13 mouse cellular contexts compared by ENCODE assay signal in the genomic region with DNA sequence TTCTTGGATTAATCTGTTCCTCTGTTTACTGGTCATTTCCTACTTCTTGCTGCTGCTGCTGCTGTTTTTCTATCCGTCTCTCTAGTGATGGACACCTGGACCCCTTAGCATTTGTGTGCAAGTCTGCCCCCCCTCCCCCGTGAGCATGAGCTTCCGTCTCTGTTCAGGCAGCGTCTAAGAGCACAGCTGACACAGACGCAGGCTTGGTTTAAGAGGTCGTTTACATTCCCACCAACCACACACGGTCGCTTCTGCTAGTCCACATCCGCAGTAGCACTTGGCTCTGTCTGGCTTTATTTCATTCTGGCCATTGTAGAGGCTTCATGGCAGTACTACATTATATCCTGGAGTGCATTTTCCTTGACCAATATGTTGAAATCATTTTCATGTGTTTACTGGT.
A peak's percentile ranks its signal among the peaks of the same experiment; 100 is the strongest.
DNase-seq lines count a peak whose midpoint lies in the region; ATAC-seq and TF ChIP-seq lines count a peak whose summit lies in the region.
"Had no signal": no experiment of that assay in that cellular context is flagged by ENCODE, and none has a peak within 500 bp of the region (broad histone marks: within the 10 kb centered on the region; RNA-seq: fewer than 3 reads in every experiment).

No protein-coding gene starts in this region.

- H3K4me1 ChIP-seq in kidney, embryonic 15.5 days, result peaks cover 5% of the 10 kb centered on the region
- no peaks in the 10 kb centered on the region for H3K4me1 ChIP-seq in stomach, embryonic 14.5 days (ENCODE audit: control insufficient read depth, insufficient read depth, low read length)
- no peaks in the 10 kb centered on the region for H3K4me1 ChIP-seq in stomach, postnatal 0 days (replicated peaks; ENCODE audit: control insufficient read depth, insufficient read depth)
- H3K4me1 ChIP-seq in limb, embryonic 13.5 days, result peaks cover 24% of the 10 kb centered on the region

- TF ChIP-seq EP300 in stomach, postnatal 0 days (optimal IDR thresholded peaks at IDR 0.05), result no peak

- peak overlapping the region; percentile 9; the same call in 1 of the 2 replicates for H3K4me2 ChIP-seq in kidney, embryonic 15.5 days
- no peak overlapping the region for H3K4me2 ChIP-seq in stomach, embryonic 14.5 days (replicated peaks; ENCODE audit: low read depth, low read length)
- H3K4me2 ChIP-seq in stomach, postnatal 0 days (replicated peaks; ENCODE audit: low read depth), result no peak overlapping the region
- 0 out of 2 replicates have a peak overlapping the region, but pooled peaks have one; percentile 1 for H3K4me2 ChIP-seq in limb, embryonic 13.5 days (replicated peaks)
- H3K4me2 ChIP-seq: limb, embryonic 12.5 days had no signal

- H3K27ac ChIP-seq in kidney, embryonic 15.5 days, result no peak overlapping the region
- peak overlapping the region; percentile 1; the same call in 1 of the 2 replicates for H3K27ac ChIP-seq in stomach, embryonic 14.5 days (ENCODE audit: low read length)
- no peak overlapping the region for H3K27ac ChIP-seq in stomach, postnatal 0 days (replicated peaks)
- H3K27ac ChIP-seq in limb, embryonic 13.5 days, result no peak overlapping the region
- H3K27ac ChIP-seq: gastrocnemius, adult 2 months; limb, embryonic 12.5 days; macrophage had no signal

- TF ChIP-seq CTCF in stomach, postnatal 0 days (IDR thresholded peaks at IDR 0.05; ENCODE audit: low read depth), result no peak

- WGBS in kidney, embryonic 15.5 days, result 14% methylated on average over 9 of the region's 9 CpGs
- 14% methylated on average over 9 of the region's 9 CpGs for WGBS in stomach, embryonic 14.5 days
- 16% methylated on average over 9 of the region's 9 CpGs for WGBS in stomach, postnatal 0 days
- 10% methylated on average over 9 of the region's 9 CpGs for WGBS in limb, embryonic 13.5 days

- no peak for DNase-seq in kidney, postnatal 36 days
- DNase-seq in stomach, postnatal 0 days (ENCODE audit: low spot score), result no peak
- no peak for DNase-seq in cerebellum, adult 9-10 months
- DNase-seq in adrenal gland, adult 8-10 months, result no peak
- DNase-seq: gastrocnemius, adult 2 months; kidney, adult 11 months had no signal

- H3K9me3 ChIP-seq in kidney, embryonic 15.5 days (replicated peaks), result no peaks in the 10 kb centered on the region
- H3K9me3 ChIP-seq in stomach, embryonic 14.5 days (ENCODE audit: control insufficient read depth, low read depth, low read length), result no peaks in the 10 kb centered on the region
- no peaks in the 10 kb centered on the region for H3K9me3 ChIP-seq in stomach, postnatal 0 days (ENCODE audit: control insufficient read depth, low read length)
- H3K9me3 ChIP-seq in limb, embryonic 13.5 days, result no peaks in the 10 kb centered on the region
- H3K9me3 ChIP-seq: limb, embryonic 12.5 days had no signal

- H3K27me3 ChIP-seq in kidney, embryonic 15.5 days, result no peaks in the 10 kb centered on the region
- no peaks in the 10 kb centered on the region for H3K27me3 ChIP-seq in stomach, embryonic 14.5 days (ENCODE audit: control insufficient read depth, insufficient read depth, low read length)
- H3K27me3 ChIP-seq in stomach, postnatal 0 days (ENCODE audit: control insufficient read depth, insufficient read depth, low read length), result no peaks in the 10 kb centered on the region
- H3K27me3 ChIP-seq in limb, embryonic 13.5 days, result no peaks in the 10 kb centered on the region
- H3K27me3 ChIP-seq: CH12.LX; limb, embryonic 12.5 days; Patski had no signal

- H3K4me3 ChIP-seq in kidney, embryonic 15.5 days (replicated peaks), result no peak overlapping the region
- H3K4me3 ChIP-seq in stomach, embryonic 14.5 days (ENCODE audit: low read depth, low read length), result no peak overlapping the region
- no peak overlapping the region for H3K4me3 ChIP-seq in stomach, postnatal 0 days (ENCODE audit: low read depth, low read length)
- no peak overlapping the region for H3K4me3 ChIP-seq in limb, embryonic 13.5 days
- H3K4me3 ChIP-seq: gastrocnemius, adult 2 months; limb, embryonic 12.5 days had no signal

- no peak overlapping the region for H3K9ac ChIP-seq in kidney, embryonic 15.5 days
- H3K9ac ChIP-seq in stomach, embryonic 14.5 days (replicated peaks; ENCODE audit: low read depth, low read length), result no peak overlapping the region
- no peak overlapping the region for H3K9ac ChIP-seq in stomach, postnatal 0 days (ENCODE audit: low read length)
- H3K9ac ChIP-seq in limb, embryonic 13.5 days, result no peak overlapping the region
- H3K9ac ChIP-seq: limb, embryonic 12.5 days had no signal

- H3K36me3 ChIP-seq in kidney, embryonic 15.5 days, result no peaks in the 10 kb centered on the region
- H3K36me3 ChIP-seq in stomach, embryonic 14.5 days (ENCODE audit: control insufficient read depth, insufficient read depth, low read length), result no peaks in the 10 kb centered on the region
- H3K36me3 ChIP-seq in stomach, postnatal 0 days (ENCODE audit: control insufficient read depth, insufficient read depth, low read length), result no peaks in the 10 kb centered on the region
- H3K36me3 ChIP-seq in limb, embryonic 13.5 days, result no peaks in the 10 kb centered on the region
- H3K36me3 ChIP-seq: limb, embryonic 12.5 days had no signal

- no peak for ATAC-seq in kidney, embryonic 15.5 days (replicated peaks; ENCODE audit: low FRiP score)
- no peak for ATAC-seq in stomach, embryonic 14.5 days (ENCODE audit: insufficient number of reproducible peaks, insufficient read depth, low FRiP score, low read depth)
- ATAC-seq in stomach, postnatal 0 days (ENCODE audit: low FRiP score, low TSS enrichment), result no peak
- ATAC-seq in limb, embryonic 13.5 days (ENCODE audit: low FRiP score, low read depth), result no peak
- ATAC-seq: Patski had no signal

Comparison
In these comparisons a context has a peak if more than half of its experiments do, and no peak if none do; other contexts are left out.
1. H3K4me2 ChIP-seq: peak in kidney, embryonic 15.5 days (single experiment) and limb, embryonic 13.5 days (single experiment); none in stomach, embryonic 14.5 days (single experiment) and stomach, postnatal 0 days (single experiment).